Mouse (Mus musculus) thymus, postnatal 36 days (tissue): ENCODE measurements at regions not wholly inside any gene's neighbourhood (a gene's known extent, or its start where the extent isn't known, plus 50 kb on each side); places are given as distances from the start of the nearest gene placed in this dataset.

Experiments
- DNase-seq, 2 experiments: peaks; one replicate each; pipeline ENCODE4 v3.0.0; 2022; ENCODE audit warnings: mixed read lengths in 2 of 2

- no peak for DNase-seq
Measured at GRCm38 (mm10) chr2:70914372-70914771, 88.8 kb upstream of the Tlk1 start.

GRCm38 (mm10) chr2:70909401-70909800, 83.9 kb upstream of the Tlk1 start:
- DNase-seq = no peak

- DNase-seq = no peak
Measured at GRCm38 (mm10) chr2:70908579-70908978, 83.1 kb upstream of the Tlk1 start.

GRCm38 (mm10) chr2:70906216-70906615, 80.7 kb upstream of the Tlk1 start:
- no peak for DNase-seq

- DNase-seq = no peak
Measured at GRCm38 (mm10) chr2:70904429-70904828, 78.9 kb upstream of the Tlk1 start.

- DNase-seq = no peak
Measured at GRCm38 (mm10) chr2:70902196-70902595, 76.7 kb upstream of the Tlk1 start.

GRCm38 (mm10) chr2:70901479-70901878, 76.0 kb upstream of the Tlk1 start:
- no peak for DNase-seq

- no peak for DNase-seq
Measured at GRCm38 (mm10) chr2:70899056-70899455, 73.5 kb upstream of the Tlk1 start.

GRCm38 (mm10) chr2:70898396-70898795, 72.9 kb upstream of the Tlk1 start:
- DNase-seq = no peak

- no peak for DNase-seq
Measured at GRCm38 (mm10) chr2:70897373-70897772, 71.8 kb upstream of the Tlk1 start.

GRCm38 (mm10) chr2:70889522-70890100, 64.1 kb upstream of the Tlk1 start:
- no peak for DNase-seq

GRCm38 (mm10) chr2:70888840-70889469, 63.4 kb upstream of the Tlk1 start:
- no peak for DNase-seq

GRCm38 (mm10) chr2:70886831-70887230, 61.3 kb upstream of the Tlk1 start:
- DNase-seq = no peak

GRCm38 (mm10) chr2:70885674-70886073, 60.1 kb upstream of the Tlk1 start:
- DNase-seq = no peak

GRCm38 (mm10) chr2:70877333-70878080, 52.0 kb upstream of the Tlk1 start:
- peak in 1 of 2 experiments; percentile 24 for DNase-seq

GRCm38 (mm10) chr2:70876251-70876650, 50.7 kb upstream of the Tlk1 start:
- DNase-seq = peak; percentile 43 to 63
